Mouse (Mus musculus): Measurements from ENCODE around the gene Plekhh2.
A peak's percentile ranks its signal among the peaks of the same experiment; 100 is the strongest.
"Not testable (repeated sequence)": the region's sequence is repeated elsewhere in the genome, so short reads cannot be mapped to it uniquely, and the experiment has no call there.

The Plekhh2 gene

DNA sequence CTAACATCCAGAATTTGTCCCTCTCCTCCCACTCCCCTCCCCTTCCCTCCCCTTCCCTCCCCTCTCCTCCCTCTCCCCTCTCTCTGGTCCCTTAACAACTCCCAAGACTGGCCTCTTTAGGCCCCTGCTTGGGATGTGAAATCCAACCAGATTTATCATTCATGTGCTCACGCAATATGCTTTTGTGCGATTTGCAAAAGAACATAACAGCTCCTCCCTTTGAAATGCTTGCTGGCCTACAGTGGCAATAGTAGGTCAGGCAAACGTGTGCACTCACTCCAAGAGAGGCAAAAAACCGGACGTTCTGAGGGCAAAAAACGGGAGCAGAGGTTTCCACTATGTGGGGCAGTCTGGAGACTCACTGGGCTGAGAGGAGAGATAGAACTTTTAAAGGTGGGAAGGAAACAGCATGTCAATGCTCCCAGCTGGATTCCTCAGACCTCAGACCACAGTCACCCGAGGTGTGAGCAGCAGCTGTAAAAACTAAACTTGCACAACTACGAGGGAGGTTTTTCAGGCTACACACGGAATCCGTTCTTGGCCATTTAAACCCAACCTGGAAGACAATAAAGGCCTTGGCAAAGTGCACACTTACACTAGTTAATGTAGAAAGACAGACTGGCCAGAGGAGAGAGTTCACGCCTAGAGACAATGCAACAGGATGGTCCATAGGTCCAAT lies 595 bp upstream of the Plekhh2 start:
- no peak for DNase-seq (ENCODE audit: low read depth, low spot score)

DNA sequence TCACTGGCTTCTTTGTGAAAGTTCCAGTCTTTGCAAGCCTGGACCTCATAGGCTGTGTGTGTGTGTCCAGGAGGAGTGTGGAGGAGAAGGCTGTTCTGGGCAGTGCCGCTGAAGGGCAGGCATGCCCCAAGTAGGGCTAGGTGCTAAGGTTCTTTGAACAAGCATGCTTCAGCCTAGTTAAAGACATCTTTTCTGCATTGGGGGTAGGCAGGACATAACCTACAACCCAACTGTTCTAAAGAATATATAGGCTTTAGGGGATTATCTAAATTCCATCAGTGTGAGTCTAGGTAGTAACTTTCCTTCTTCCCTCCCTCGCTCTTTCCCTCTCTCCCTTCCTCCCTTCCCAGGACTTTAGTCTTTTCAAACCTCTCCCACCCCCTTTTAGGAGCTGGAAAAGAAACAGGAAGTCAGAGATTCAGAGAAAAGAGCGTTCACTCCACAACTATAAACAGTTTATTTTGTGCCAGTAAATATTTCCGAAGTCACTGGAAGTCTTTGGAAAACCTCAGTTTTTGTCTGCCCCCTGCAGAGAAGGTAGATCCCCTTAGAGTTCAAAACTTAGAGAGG lies 906 bp downstream of the Plekhh2 start:
- DNase-seq (ENCODE audit: low read depth, low spot score), result no peak

DNA sequence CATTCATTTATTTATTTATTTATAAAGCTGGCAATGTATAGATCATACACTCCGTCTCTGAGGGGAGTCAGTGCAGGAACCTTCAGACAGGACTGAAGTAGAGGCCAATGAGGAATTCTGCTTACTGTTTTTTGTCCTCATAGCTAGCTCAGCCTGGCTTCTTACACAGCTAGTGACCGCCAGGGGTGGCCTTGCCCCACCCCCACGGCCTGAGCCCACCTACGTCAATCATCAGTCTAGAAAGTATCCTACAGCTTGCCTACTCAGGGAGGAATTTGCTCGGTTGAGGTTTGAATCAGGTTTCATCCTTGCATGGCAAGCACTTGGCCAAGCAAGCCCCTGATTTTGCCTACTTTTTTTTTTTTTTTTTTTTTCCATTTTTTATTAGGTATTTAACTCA lies 4.2 kb downstream of the Plekhh2 start:
- DNase-seq (ENCODE audit: low read depth, low spot score), result no peak

DNA sequence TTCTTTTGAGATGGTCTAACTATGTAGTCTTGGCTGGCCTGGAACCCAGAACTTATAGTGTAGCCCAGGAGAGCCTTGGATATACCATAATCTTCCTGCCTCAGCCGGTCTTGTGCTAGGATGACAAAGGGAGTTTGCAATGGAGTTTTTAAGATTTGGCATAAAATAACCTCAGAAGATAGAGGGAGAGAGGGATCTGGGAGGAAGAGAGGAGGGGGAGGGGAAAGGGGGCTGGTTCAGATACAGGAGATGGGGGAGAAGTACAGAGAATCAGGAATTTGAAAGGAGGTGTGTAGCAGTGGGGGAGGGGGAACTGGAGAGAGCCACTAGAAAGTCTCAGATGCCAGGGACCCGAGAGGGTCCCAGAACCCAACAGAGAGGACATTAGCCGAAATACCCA lies 7.7 kb downstream of the Plekhh2 start:
- no peak for DNase-seq (ENCODE audit: low read depth, low spot score)

DNA sequence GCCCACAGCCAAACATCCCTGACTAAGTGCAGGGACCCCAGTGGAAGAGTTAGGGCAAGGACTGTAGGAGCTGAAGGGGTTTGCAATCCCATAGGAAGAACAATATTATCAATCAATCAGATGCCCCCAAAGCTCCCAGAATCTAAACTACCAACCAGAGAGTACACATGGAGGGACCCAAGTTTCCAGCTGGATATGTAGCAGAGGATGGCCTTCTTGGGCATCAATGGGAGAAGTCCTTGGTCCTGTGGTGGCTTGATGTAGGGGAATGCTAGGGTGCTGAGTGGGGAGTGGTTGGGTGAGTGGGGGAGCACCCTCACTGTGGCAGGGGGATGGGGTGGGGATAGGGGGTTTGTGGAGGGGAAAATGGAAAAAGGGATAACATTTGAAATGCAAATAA lies 8.4 kb downstream of the Plekhh2 start:
- no peak for DNase-seq (ENCODE audit: low read depth, low spot score)

DNA sequence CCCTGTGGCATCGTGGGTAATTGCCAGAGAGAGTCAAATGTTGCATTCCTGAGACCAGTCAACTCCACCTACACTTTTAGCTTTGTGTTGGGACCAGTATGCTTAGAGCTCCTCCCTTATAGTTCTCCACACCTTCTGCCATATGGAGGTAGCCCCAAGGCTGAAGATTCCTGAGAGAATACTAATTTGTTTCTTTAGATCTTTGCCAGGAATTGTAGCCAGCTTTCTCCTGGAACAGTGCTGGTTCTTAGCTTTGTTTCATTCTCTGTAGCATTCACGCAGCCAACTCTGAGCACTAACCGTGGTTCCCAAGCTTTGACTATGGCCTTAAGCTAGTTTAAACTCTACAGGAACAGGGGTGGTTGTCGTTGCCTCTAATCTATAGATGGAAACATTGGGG lies 17.7 kb downstream of the Plekhh2 start:
- no peak for DNase-seq (ENCODE audit: low read depth, low spot score)

DNA sequence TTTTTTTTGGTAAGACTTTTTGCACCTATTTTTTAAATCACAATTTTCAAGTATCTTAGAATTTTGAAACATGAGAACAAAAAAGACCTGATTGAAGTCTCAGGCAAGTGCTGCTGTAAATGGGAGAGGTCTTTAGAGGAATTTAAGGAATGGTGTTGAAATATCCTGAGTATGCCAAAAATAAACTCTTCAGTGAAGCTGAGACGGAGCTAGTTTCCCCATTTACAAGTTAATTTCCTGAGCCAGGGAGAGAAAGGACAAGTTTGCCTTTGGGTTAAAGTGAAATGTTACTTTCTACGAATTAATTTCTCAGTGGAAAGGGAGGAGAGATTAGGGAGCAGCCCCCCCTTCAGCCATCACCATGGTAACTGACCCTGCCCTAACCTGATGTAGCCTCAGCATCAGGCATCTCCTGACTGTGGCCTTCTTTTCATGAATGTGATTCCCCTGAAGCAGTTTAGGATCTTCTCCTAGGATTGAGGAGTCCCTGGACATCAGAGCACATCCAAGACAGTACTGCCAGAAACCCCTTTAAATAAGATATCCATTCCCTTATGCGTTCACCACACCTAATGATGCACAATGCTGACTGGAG lies 18.6 kb downstream of the Plekhh2 start:
- DNase-seq (ENCODE audit: low read depth, low spot score), result no peak

DNA sequence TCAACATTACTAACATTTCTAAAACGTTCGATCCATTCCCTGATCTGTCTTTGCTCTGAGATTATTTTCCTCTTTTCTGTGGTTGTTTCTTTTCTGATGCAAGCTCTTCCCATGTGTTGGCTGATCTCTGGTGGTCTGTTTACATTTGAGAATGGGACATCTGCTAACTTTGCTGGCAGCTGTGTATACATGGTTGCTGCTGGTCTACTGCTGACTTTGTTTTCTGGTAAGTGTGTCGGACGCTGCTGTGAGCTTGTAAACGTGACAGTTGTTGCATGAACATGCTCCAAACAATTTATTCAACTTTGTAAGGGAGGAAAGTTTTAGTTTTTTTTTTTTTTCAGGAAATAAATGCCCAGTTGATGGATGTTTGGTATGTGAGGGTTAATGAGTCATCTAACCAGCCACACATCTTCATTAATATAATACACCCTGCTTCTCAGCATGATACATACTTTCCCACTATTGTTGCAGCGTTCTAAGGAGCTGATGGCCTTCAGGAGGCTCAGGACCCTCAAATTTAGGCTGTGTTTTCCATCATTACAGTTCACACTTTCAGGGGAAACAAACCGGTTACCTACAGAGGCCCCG lies 21.3 kb downstream of the Plekhh2 start:
- DNase-seq (ENCODE audit: low read depth, low spot score), result no peak

DNA sequence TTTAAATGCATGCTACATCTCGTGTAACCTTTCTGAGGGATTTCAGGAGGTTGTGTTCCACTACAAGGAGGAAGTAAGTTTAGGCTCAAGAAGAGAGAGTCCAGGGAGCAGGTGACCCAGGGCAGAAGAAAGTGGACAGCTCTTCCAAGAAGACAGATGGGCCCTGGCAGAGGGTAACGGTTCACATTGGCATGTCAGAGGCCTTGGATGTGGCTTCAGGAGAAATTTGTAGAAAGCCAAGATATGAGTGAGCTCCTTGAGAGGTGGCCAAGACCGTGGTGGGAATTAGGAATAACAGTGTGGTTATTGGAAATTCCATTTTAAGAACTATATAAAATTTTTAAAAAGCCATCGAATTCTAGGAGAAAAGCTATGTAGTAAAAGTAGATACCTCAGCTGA lies 22.1 kb downstream of the Plekhh2 start:
- DNase-seq (ENCODE audit: low read depth, low spot score), result no peak

DNA sequence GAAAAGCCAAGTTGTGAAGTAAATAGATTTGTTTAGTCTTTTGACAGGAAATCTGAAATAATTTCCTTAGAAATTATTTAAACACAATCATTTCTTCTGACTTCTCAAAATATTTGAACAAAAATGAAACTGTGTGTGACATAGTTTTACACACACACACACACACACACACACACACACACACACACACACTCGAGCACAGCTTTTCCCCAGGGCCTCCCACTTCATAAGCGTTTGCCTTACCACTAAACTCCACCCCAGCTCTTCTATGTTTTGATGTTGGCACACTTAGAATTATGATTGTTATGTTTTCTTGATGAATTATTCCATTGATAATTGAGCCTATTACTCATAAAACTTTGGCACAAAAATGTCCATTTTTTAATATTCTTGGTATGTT lies 22.9 kb downstream of the Plekhh2 start:
- no peak for DNase-seq (ENCODE audit: low read depth, low spot score)

DNA sequence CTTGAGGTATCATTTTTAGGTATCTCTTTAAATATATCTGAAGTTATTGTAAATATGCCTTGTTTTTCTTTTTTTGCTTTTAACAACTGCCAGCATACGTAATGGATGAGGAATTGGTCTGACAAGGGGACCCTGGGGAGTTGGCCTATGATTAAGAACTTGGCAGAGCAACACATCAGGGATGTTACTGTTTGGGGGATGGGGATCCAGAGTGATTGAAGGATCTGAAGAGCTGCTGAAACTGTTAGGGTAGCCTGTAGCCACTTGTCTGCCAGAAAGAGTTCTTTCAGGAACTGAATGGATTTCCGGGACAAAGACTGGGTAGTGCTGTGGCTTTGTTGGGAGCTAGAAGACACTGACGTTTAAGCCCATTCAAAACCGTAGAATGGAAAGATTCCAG lies 23.5 kb downstream of the Plekhh2 start:
- DNase-seq (ENCODE audit: low read depth, low spot score), result no peak

DNA sequence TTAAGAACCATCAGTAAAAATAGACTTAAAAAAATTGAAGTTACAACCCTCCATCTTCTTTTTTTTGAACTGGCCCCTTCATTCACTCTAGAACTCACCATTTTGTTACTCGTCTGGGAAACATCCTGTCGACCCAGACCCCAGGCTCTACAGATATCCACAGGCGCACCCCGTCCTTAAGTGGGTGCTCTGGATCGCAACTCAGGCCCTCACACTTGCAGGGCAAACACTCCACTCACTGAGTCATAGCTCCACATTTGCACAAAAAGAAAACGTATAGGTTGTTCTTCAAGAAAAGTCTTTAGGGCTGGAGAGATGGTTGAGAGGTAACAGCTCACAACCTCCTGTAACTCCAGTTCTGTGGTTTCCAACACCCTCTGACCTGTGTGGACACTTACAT lies 25.6 kb downstream of the Plekhh2 start:
- DNase-seq (ENCODE audit: low read depth, low spot score), result no peak

DNA sequence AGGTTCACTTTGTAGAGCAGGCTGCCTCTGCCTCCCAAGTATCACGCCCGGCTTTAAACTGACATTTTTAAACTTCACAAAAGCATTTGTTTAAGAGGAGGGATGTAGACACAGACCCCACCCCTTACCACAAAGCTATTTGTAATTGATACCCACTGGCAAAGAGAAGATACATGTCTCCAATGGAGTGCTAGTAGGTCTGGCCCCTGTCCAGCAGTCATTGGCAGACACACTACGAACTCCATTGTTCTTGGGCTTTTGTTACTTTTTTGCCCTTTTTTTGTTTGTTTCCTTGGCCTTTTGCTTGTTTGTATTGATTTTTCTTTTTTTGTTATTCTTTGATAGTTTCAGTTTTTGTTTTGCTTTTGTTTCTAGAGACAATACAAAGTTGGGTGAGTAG lies 26.3 kb downstream of the Plekhh2 start:
- DNase-seq (ENCODE audit: low read depth, low spot score), result no peak

DNA sequence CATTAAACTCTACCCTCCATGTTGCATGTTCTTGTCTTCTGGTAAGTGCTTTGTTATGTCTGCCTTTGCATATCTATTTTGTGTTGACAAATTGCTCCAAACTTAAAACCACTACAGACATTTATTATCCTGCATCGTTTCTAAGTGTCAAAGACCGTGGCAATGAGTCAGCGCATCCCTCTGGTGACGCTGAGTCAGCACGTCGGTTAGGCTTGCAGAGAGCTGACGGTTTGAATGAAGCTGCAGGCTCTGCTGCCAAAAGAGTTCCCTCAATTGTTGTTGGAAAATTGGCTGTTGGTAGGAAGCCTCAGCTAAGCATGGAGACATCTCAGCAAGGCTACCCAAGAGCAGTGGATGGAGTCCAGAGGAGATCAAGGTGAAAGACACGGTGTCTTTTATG lies 28.9 kb downstream of the Plekhh2 start:
- no peak for DNase-seq (ENCODE audit: low read depth, low spot score)

DNA sequence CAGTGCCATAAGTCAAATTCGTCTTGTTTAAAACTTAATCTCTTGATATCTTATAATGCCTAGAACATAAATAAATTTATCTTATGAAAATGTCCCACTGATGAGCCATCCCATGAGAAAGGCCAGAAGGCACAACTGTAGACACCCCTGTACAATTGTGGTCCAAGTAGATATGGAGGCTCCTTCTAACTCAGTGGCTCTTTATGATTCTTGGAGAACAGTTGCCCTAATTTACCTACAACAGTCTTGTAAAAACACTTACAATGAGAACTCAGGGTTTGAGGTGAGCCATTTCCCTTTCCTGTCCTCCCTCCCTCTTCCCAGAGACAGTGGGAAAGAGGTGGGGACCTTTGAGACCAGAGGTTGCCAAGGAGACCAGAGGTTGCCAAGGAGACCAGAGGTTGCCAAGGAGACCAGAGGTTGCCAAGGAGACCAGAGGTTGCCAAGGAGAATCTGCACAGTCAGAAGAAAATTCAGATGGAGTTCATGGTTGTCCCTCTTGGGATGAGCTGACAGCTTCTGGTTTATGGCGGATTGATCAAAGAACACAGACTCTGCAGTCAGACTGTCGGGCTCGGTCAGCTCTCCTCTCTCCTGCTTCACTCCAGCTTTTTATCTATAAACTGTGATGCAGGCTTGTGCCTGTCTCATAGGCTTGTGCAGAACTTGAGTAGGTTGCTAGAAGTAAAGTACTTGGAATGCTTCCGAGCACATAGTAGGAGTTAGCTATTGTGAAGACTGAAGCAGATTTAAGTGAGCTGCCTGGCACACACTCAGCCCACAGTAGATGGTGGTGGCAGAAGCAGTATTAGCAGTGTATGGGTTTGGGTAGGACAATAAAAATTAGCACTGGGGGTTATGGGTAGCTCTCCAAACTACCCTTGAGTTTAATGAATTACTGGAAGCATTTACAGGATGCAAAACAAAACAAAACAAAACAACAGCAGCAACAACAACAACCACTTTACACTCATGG lies 39.5 kb downstream of the Plekhh2 start:
- DNase-seq (ENCODE audit: low read depth, low spot score), result no peak

DNA sequence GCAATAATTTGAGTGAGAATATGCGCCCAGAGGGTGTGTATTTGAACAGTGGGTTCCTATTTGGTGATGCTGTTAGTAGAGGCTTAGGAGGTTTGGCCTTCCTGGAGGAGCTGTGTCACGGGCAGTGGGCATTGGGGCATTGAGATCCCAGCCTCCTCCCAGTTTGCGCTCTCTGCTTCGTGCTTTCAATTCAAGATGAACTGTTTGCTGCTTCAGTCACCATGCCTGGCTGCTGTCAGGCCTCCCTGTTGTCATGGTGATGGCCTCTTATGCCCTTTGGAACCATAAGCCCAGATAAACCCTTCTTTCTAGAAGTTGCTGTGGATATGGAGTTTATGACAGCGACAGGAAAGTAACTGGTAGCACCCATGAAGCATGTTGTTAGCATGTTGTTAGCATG lies 40.5 kb downstream of the Plekhh2 start:
- DNase-seq (ENCODE audit: low read depth, low spot score), result no peak

DNA sequence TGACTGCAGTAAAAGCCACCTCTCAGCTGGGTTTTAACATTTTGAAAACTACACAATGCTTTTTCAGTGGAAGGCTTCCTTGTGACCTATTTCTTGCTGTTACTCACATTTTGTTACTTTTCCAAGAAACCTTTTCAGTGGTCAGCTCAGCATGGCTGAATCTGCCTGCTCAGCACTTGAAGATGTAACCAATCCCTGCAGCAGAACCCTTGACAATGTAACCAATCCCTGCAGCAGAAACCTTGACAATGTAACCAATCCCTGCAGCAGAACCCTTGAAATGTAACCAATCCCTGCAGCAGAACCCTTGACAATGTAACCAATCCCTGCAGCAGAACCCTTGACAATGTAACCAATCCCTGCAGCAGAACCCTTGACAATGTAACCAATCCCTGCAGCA lies 52.6 kb downstream of the Plekhh2 start:
- DNase-seq (ENCODE audit: low read depth, low spot score), result not testable (repeated sequence)

DNA sequence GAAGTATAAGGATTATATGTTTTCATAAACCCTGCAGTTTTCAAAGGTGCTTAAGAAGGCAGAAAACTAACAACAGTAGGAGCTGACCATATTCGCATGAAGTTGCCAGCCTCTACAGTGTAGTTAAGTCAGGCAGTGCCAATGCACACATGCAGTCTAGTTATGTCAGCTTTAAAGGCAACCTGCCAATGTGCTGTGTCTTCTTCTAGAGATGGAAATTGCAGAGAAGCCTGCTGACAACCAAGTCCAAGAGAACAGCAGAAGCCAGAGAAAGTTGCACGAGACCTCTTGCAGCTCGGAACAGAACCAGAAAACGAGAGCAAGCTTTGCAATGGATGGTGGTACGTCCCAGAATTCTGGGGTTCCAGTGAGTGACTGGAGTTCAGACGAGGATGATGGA lies 54.1 kb downstream of the Plekhh2 start:
- no peak for DNase-seq (ENCODE audit: low read depth, low spot score)

DNA sequence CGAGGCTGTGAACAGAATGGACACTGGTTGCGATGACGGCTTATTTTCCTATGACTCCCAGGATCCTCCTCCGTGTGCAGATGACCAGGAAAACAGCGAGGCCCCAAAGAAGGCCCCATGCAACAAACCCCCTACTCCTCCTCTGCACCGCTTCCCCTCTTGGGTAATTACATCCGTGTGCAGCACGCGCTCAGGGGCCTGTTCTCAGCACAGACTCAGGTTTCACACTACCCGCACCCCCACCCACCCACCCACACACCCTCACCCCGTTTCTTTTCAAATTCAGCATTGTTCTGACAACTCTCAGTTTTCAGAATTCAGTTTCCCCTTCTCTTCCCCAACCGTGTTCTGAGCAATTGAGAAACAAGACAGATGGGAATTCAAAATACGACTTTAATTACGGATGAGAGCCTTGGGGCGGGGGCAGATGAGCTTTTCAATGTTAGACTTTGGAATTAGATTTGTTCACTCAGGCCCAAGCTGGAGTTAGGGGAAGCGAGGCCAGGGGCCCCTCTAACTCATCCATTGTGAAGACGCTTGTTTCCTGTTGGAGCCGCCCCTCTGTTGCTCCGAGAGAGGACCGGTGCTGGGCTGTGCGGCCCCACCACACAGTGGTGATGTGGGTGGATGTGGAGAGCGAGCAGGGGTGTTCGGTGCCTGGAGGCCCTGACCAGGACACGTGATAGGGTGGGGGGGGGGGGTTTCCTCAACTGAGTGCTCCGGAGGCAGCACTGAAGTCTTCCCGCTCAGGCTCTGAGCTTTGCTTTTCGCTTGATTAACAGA lies 55.3 kb downstream of the Plekhh2 start:
- DNase-seq (ENCODE audit: low read depth, low spot score), result peak; percentile 14

DNA sequence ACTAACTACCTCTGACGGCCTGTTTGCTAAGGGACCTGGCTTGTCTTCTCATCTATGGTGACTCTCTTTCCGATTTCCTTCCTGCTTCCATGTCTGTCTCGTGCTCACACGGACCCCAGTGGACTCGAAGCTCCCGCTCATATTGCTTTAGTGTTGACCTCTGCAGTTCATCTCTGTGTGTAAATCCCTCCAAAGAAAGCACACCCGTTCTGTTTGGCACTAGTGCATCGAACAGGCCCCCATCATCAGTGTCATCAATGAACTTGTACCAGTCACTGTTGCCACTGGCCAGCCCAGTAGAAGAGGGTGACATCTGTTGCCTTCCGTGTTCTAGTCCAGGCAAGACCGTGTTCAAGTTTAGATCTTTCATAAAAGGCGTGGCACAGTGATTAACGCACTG lies 57.1 kb downstream of the Plekhh2 start:
- no peak for DNase-seq (ENCODE audit: low read depth, low spot score)

DNA sequence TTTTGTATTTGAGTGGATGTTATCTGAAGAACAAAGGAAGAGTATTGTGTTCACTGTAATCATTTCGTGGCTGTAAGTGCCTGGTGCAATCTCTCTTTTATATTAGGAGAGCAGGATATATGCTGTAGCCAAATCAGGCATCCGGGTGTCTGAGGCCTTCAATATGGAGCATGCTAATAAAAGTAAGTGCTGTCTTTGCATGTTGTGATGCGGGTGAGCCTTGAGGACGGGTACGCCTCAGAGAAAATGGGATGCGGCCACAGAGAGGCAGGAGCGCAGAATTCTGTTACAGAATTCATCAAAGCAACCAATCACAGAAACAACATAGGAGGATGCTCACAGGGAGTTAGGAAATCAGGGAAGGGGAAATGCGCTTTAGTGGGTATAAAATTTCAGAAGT lies 58.1 kb downstream of the Plekhh2 start:
- DNase-seq (ENCODE audit: low read depth, low spot score), result no peak

All from ES-CJ7 (cell line).